Mouse (Mus musculus) heart, postnatal 0 days (tissue): Measurements from ENCODE around the gene Grm1.

Experiments
- CTCF ChIP-seq: IDR thresholded peaks from 2 replicates; pipeline ENCODE4 v1.5.1; 2016; ENCODE audit warnings: antibody characterized with exemption, control low read depth, low read depth
- EP300 ChIP-seq: IDR thresholded peaks from 2 replicates; pipeline ENCODE4 v1.6.1; 2016; ENCODE audit warnings: antibody characterized with exemption, low read depth

DNA sequence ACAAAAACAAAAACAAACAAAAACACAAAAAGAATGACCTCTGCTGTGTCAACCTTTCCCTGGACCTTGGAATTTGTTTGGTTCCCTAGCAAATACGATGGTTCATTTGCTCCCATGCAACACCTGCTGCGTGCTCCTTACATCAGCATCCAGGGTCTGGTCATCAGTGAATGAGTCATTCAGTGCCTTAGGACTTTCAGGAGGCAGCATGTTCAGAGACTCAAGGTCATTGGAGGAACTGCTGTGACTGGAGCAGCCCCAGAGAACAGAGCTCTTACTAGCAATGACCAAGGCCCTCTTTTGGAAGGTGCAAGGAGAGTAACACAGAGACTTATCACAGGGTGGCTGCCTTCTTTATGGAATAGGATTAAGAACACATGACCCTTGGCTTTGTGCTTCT lies 138.2 kb downstream of the Grm1 start:
- TF ChIP-seq CTCF = no peak
- no peak for TF ChIP-seq EP300
